Mouse (Mus musculus): ENCODE data around the gene Kit. TPM values are rescaled to one million over a fixed set of nuclear protein-coding genes. Genes with fewer than 3 reads are reported as not detected.
A peak's percentile ranks its signal among the peaks of the same experiment; 100 is the strongest.

Kit gene
- polyA plus RNA-seq (2015; fragmentation: Nextera tagmentation; extraction: Ambion mirVana), result 47.0 and 55.5 TPM in 2 replicates

- Histone ChIP-seq H3K4me2 (ENCODE audit: low read depth, low read length) (peak within 1 kb of the TSS; percentile 99), H3K27me3 (ENCODE audit: control insufficient read depth, insufficient read depth, low read length) (0 out of 2 replicates have a peak, but pooled peaks cover 3% of the 10 kb centered on the region)
- WGBS, result under 1% methylated on average over 64 of the region's 65 CpGs
Observed at GRCm38 (mm10) chr5:75574852-75575566, at the start of gene Kit. Kit (plus strand) TSS chr5:75574916.

GRCm38 (mm10) chr5:75536156-75536555, 38.6 kb upstream of the Kit start:
- Histone ChIP-seq H3K9ac (ENCODE audit: low read length) (no peak overlapping the region), H3K27me3 (ENCODE audit: control insufficient read depth, insufficient read depth, low read length) (no peaks in the 10 kb centered on the region), H3K4me3 (replicated peaks; ENCODE audit: low read length) (no peak overlapping the region), H3K27ac (ENCODE audit: low read length) (no peak overlapping the region), H3K4me2 (ENCODE audit: low read depth, low read length) (no peak overlapping the region), H3K9me3 (replicated peaks; ENCODE audit: control insufficient read depth, low read length) (no peaks in the 10 kb centered on the region), H3K36me3 (ENCODE audit: control insufficient read depth, insufficient read depth, low read length) (no peaks in the 10 kb centered on the region), H3K4me1 (ENCODE audit: control insufficient read depth, insufficient read depth, low read length) (peaks cover 6% of the 10 kb centered on the region; the same call in 1 of the 2 replicates)
- no peak for ATAC-seq (ENCODE audit: insufficient read depth, low FRiP score)
- WGBS, result 45% methylated on average over 3 of the region's 3 CpGs

More at GRCm38 (mm10) chr5:75574852-75575566, at the start of gene Kit:
- ATAC-seq (ENCODE audit: insufficient read depth, low FRiP score), result peak; percentile 91
- peaks cover 13% of the 10 kb centered on the region; the same call in 1 of the 2 replicates for H3K4me1 ChIP-seq (ENCODE audit: control insufficient read depth, insufficient read depth, low read length)
- peak within 1 kb of the TSS; percentile 74 for H3K27ac ChIP-seq (ENCODE audit: low read length)
- H3K36me3 ChIP-seq (ENCODE audit: control insufficient read depth, insufficient read depth, low read length), result no peaks in the 10 kb centered on the region
- peak within 1 kb of the TSS; percentile 80 for H3K9ac ChIP-seq (ENCODE audit: low read length)
- H3K9me3 ChIP-seq (replicated peaks; ENCODE audit: control insufficient read depth, low read length), result no peaks in the 10 kb centered on the region
- peak within 1 kb of the TSS; percentile 64 for H3K4me3 ChIP-seq (replicated peaks; ENCODE audit: low read length)

- no peaks in the 10 kb centered on the region for H3K9me3 ChIP-seq (replicated peaks; ENCODE audit: control insufficient read depth, low read length)
- H3K4me3 ChIP-seq (replicated peaks; ENCODE audit: low read length), result no peak overlapping the region
- peaks cover 6% of the 10 kb centered on the region; the same call in 1 of the 2 replicates for H3K4me1 ChIP-seq (ENCODE audit: control insufficient read depth, insufficient read depth, low read length)
- no peaks in the 10 kb centered on the region for H3K36me3 ChIP-seq (ENCODE audit: control insufficient read depth, insufficient read depth, low read length)
- no peak overlapping the region for H3K9ac ChIP-seq (ENCODE audit: low read length)
- H3K4me2 ChIP-seq (ENCODE audit: low read depth, low read length), result no peak overlapping the region
- 39% methylated on average over 4 of the region's 4 CpGs for WGBS
- no peak overlapping the region for H3K27ac ChIP-seq (ENCODE audit: low read length)
- H3K27me3 ChIP-seq (ENCODE audit: control insufficient read depth, insufficient read depth, low read length), result no peaks in the 10 kb centered on the region
- ATAC-seq (ENCODE audit: insufficient read depth, low FRiP score), result no peak
Observed at GRCm38 (mm10) chr5:75537717-75538116, 37.0 kb upstream of the Kit start.

- no peak overlapping the region for H3K9ac ChIP-seq (ENCODE audit: low read length)
- WGBS, result 36% methylated on average over 4 of the region's 4 CpGs
- ATAC-seq (ENCODE audit: insufficient read depth, low FRiP score), result 0 out of 2 replicates have a peak, but pooled peaks have one; percentile 45
- peaks cover 6% of the 10 kb centered on the region; the same call in 1 of the 2 replicates for H3K4me1 ChIP-seq (ENCODE audit: control insufficient read depth, insufficient read depth, low read length)
- H3K27ac ChIP-seq (ENCODE audit: low read length), result no peak overlapping the region
- no peak overlapping the region for H3K4me3 ChIP-seq (replicated peaks; ENCODE audit: low read length)
- no peaks in the 10 kb centered on the region for H3K9me3 ChIP-seq (replicated peaks; ENCODE audit: control insufficient read depth, low read length)
- H3K36me3 ChIP-seq (ENCODE audit: control insufficient read depth, insufficient read depth, low read length), result no peaks in the 10 kb centered on the region
- no peaks in the 10 kb centered on the region for H3K27me3 ChIP-seq (ENCODE audit: control insufficient read depth, insufficient read depth, low read length)
- no peak overlapping the region for H3K4me2 ChIP-seq (ENCODE audit: low read depth, low read length)
Observed at GRCm38 (mm10) chr5:75538458-75538857, 36.3 kb upstream of the Kit start.

GRCm38 (mm10) chr5:75539098-75539497, 35.6 kb upstream of the Kit start:
- H3K4me1 ChIP-seq (ENCODE audit: control insufficient read depth, insufficient read depth, low read length), result peaks cover 7% of the 10 kb centered on the region; the same call in 1 of the 2 replicates
- ATAC-seq (ENCODE audit: insufficient read depth, low FRiP score), result peak; percentile 51; the same call in 1 of the 2 replicates
- H3K9me3 ChIP-seq (replicated peaks; ENCODE audit: control insufficient read depth, low read length), result no peaks in the 10 kb centered on the region
- H3K36me3 ChIP-seq (ENCODE audit: control insufficient read depth, insufficient read depth, low read length), result no peaks in the 10 kb centered on the region
- H3K4me2 ChIP-seq (ENCODE audit: low read depth, low read length), result no peak overlapping the region
- WGBS, result 11% methylated on average over 6 of the region's 6 CpGs
- H3K4me3 ChIP-seq (replicated peaks; ENCODE audit: low read length), result no peak overlapping the region
- H3K27me3 ChIP-seq (ENCODE audit: control insufficient read depth, insufficient read depth, low read length), result no peaks in the 10 kb centered on the region
- no peak overlapping the region for H3K9ac ChIP-seq (ENCODE audit: low read length)
- peak overlapping the region; percentile 4; the same call in 1 of the 2 replicates for H3K27ac ChIP-seq (ENCODE audit: low read length)

GRCm38 (mm10) chr5:75543757-75544156, 31.0 kb upstream of the Kit start:
- H3K4me2 ChIP-seq (ENCODE audit: low read depth, low read length), result no peak overlapping the region
- peaks cover 22% of the 10 kb centered on the region for H3K4me1 ChIP-seq (ENCODE audit: control insufficient read depth, insufficient read depth, low read length)
- H3K9ac ChIP-seq (ENCODE audit: low read length), result no peak overlapping the region
- peak; percentile 69; the same call in 1 of the 2 replicates for ATAC-seq (ENCODE audit: insufficient read depth, low FRiP score)
- no peaks in the 10 kb centered on the region for H3K27me3 ChIP-seq (ENCODE audit: control insufficient read depth, insufficient read depth, low read length)
- H3K27ac ChIP-seq (ENCODE audit: low read length), result peak overlapping the region; percentile 21; the same call in 1 of the 2 replicates
- 62% methylated on average over 3 of the region's 3 CpGs for WGBS
- no peaks in the 10 kb centered on the region for H3K9me3 ChIP-seq (replicated peaks; ENCODE audit: control insufficient read depth, low read length)
- no peak overlapping the region for H3K4me3 ChIP-seq (replicated peaks; ENCODE audit: low read length)
- no peaks in the 10 kb centered on the region for H3K36me3 ChIP-seq (ENCODE audit: control insufficient read depth, insufficient read depth, low read length)

- Histone ChIP-seq H3K27me3 (ENCODE audit: control insufficient read depth, insufficient read depth, low read length) (no peaks in the 10 kb centered on the region), H3K36me3 (ENCODE audit: control insufficient read depth, insufficient read depth, low read length) (no peaks in the 10 kb centered on the region), H3K9me3 (replicated peaks; ENCODE audit: control insufficient read depth, low read length) (no peaks in the 10 kb centered on the region), H3K4me2 (ENCODE audit: low read depth, low read length) (no peak overlapping the region), H3K27ac (ENCODE audit: low read length) (peak overlapping the region; percentile 72), H3K9ac (ENCODE audit: low read length) (no peak overlapping the region), H3K4me3 (replicated peaks; ENCODE audit: low read length) (no peak overlapping the region), H3K4me1 (ENCODE audit: control insufficient read depth, insufficient read depth, low read length) (peaks cover 19% of the 10 kb centered on the region)
- WGBS, result 39% methylated on average over 14 of the region's 14 CpGs
- ATAC-seq (ENCODE audit: insufficient read depth, low FRiP score), result peak; percentile 65
Observed at GRCm38 (mm10) chr5:75544472-75545264, 30.0 kb upstream of the Kit start.

- Histone ChIP-seq H3K4me1 (ENCODE audit: control insufficient read depth, insufficient read depth, low read length) (peaks cover 19% of the 10 kb centered on the region), H3K27me3 (ENCODE audit: control insufficient read depth, insufficient read depth, low read length) (no peaks in the 10 kb centered on the region), H3K9me3 (replicated peaks; ENCODE audit: control insufficient read depth, low read length) (no peaks in the 10 kb centered on the region), H3K9ac (ENCODE audit: low read length) (no peak overlapping the region), H3K27ac (ENCODE audit: low read length) (peak overlapping the region; percentile 72), H3K4me3 (replicated peaks; ENCODE audit: low read length) (no peak overlapping the region), H3K4me2 (ENCODE audit: low read depth, low read length) (no peak overlapping the region), H3K36me3 (ENCODE audit: control insufficient read depth, insufficient read depth, low read length) (no peaks in the 10 kb centered on the region)
- no peak for ATAC-seq (ENCODE audit: insufficient read depth, low FRiP score)
- 59% methylated on average over 4 of the region's 4 CpGs for WGBS
Observed at GRCm38 (mm10) chr5:75545265-75545643, 29.5 kb upstream of the Kit start.

GRCm38 (mm10) chr5:75553021-75553420, 21.7 kb upstream of the Kit start:
- Histone ChIP-seq H3K4me2 (ENCODE audit: low read depth, low read length) (no peak overlapping the region), H3K27ac (ENCODE audit: low read length) (no peak overlapping the region), H3K4me3 (replicated peaks; ENCODE audit: low read length) (no peak overlapping the region), H3K9ac (ENCODE audit: low read length) (no peak overlapping the region), H3K4me1 (ENCODE audit: control insufficient read depth, insufficient read depth, low read length) (no peaks in the 10 kb centered on the region), H3K36me3 (ENCODE audit: control insufficient read depth, insufficient read depth, low read length) (no peaks in the 10 kb centered on the region), H3K9me3 (replicated peaks; ENCODE audit: control insufficient read depth, low read length) (no peaks in the 10 kb centered on the region), H3K27me3 (ENCODE audit: control insufficient read depth, insufficient read depth, low read length) (no peaks in the 10 kb centered on the region)
- 88% methylated on average over 3 of the region's 3 CpGs for WGBS
- ATAC-seq (ENCODE audit: insufficient read depth, low FRiP score), result no peak

Measured in stomach, embryonic 16.5 days (tissue).